ENCODE assay signal across 8 mouse cellular contexts in the genomic region with DNA sequence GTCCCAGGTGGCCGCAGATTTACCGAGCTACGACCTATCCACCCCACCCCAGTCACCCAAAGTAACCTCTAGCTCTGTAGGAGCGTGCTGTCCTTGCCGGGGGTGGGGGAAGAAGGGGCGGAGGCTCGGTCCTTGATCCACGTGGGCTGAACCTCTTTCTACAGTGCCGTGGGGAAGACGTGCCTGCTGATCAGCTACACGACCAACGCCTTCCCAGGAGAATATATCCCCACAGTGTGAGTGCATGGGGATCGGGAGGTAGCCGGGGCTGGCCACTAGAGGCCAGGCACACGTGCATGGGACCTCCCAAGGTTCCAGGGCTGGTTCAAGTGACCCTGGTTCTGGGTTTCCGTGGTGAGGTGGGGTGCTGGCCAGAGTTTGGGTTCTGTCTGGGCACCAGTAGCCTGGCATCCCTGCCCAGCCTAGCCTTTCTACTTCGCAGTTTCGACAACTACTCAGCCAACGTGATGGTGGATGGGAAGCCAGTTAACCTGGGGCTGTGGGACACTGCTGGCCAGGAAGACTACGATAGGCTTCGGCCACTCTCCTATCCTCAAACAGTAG. TPM values are rescaled to one million over a fixed set of nuclear protein-coding genes. Genes with fewer than 3 reads are reported as not detected.
DNase-seq lines count a peak whose midpoint lies in the region; ATAC-seq and TF ChIP-seq lines count a peak whose summit lies in the region.

No protein-coding gene starts in this region.

- TF ChIP-seq CTCF in cerebellum, adult 2 months (IDR thresholded peaks at IDR 0.05; ENCODE audit: borderline replicate concordance, insufficient read depth, low read depth, low read length), result no peak

- H3K9ac ChIP-seq in limb, embryonic 13.5 days, result peak overlapping the region; percentile 76
- peak overlapping the region; percentile 83 for H3K9ac ChIP-seq in stomach, embryonic 16.5 days (ENCODE audit: low read length)

- no peak for DNase-seq in cerebellum, adult 2 months
- DNase-seq in cerebellum, postnatal 4 days (ENCODE audit: low spot score in 2 of 2), result no peak
- peak; percentile 46 for DNase-seq in right cerebral cortex, postnatal 4 days
- no peak for DNase-seq in right cerebral cortex, postnatal 36 days (ENCODE audit: low spot score in 2 of 2)
- DNase-seq in urinary bladder, postnatal 10 days (ENCODE audit: low spot score), result no peak

- H3K27me3 ChIP-seq in cerebellum, adult 2 months (ENCODE audit: control insufficient read depth, insufficient read depth, low read length), result no peaks in the 10 kb centered on the region
- H3K27me3 ChIP-seq in limb, embryonic 13.5 days, result peaks cover 12% of the 10 kb centered on the region
- no peaks in the 10 kb centered on the region for H3K27me3 ChIP-seq in stomach, embryonic 16.5 days (ENCODE audit: control insufficient read depth, insufficient read depth, low read length)

- peaks cover 36% of the 10 kb centered on the region for H3K36me3 ChIP-seq in limb, embryonic 13.5 days
- no peaks in the 10 kb centered on the region; the same call in none of the 2 replicates for H3K36me3 ChIP-seq in stomach, embryonic 16.5 days (ENCODE audit: control insufficient read depth, insufficient read depth, low read length)

- H3K4me1 ChIP-seq in cerebellum, adult 2 months (ENCODE audit: control insufficient read depth, insufficient read depth, low read length), result peaks cover 5% of the 10 kb centered on the region
- H3K4me1 ChIP-seq in limb, embryonic 13.5 days, result peaks cover 28% of the 10 kb centered on the region
- H3K4me1 ChIP-seq in stomach, embryonic 16.5 days (ENCODE audit: control insufficient read depth, insufficient read depth, low read length), result peaks cover 15% of the 10 kb centered on the region

- peak overlapping the region; percentile 55 for H3K4me3 ChIP-seq in cerebellum, adult 2 months (replicated peaks; ENCODE audit: insufficient read depth, low read depth, low read length)
- peak overlapping the region; percentile 64 for H3K4me3 ChIP-seq in limb, embryonic 13.5 days
- peak overlapping the region; percentile 64 for H3K4me3 ChIP-seq in stomach, embryonic 16.5 days (replicated peaks; ENCODE audit: low read length)

- no peak for TF ChIP-seq POLR2A in cerebellum, adult 2 months (IDR thresholded peaks at IDR 0.05; ENCODE audit: borderline replicate concordance, insufficient read depth, low read length)

- no peak overlapping the region for H3K27ac ChIP-seq in cerebellum, adult 2 months (ENCODE audit: insufficient read depth, low read length)
- H3K27ac ChIP-seq in limb, embryonic 13.5 days, result no peak overlapping the region
- H3K27ac ChIP-seq in stomach, embryonic 16.5 days (ENCODE audit: low read length), result peak overlapping the region; percentile 67; the same call in 1 of the 2 replicates

- no peaks in the 10 kb centered on the region for H3K9me3 ChIP-seq in limb, embryonic 13.5 days
- no peaks in the 10 kb centered on the region for H3K9me3 ChIP-seq in stomach, embryonic 16.5 days (replicated peaks; ENCODE audit: control insufficient read depth, low read length)

- H3K4me2 ChIP-seq in limb, embryonic 13.5 days (replicated peaks), result peak overlapping the region; percentile 99
- peak overlapping the region; percentile 98 for H3K4me2 ChIP-seq in stomach, embryonic 16.5 days (ENCODE audit: low read depth, low read length)

- 17% methylated on average over 21 of the region's 21 CpGs for WGBS in cerebellum, adult 2 months
- WGBS in limb, embryonic 13.5 days, result 20% methylated on average over 21 of the region's 21 CpGs
- WGBS in stomach, embryonic 16.5 days, result 22% methylated on average over 21 of the region's 21 CpGs

- no peak for ATAC-seq in limb, embryonic 13.5 days (ENCODE audit: low FRiP score, low read depth)
- no peak; the same call in 1 of the 2 replicates for ATAC-seq in stomach, embryonic 16.5 days (ENCODE audit: insufficient read depth, low FRiP score)
- ATAC-seq in frontal cortex, adult (ENCODE audit: low TSS enrichment), result no peak

RNA-seq across cellular contexts. Expression of a gene that starts 0.9 kb away (rescaled TPM):
- polyA plus RNA-seq in cerebellum, adult 2 months (2012; rRNA removed), result 66.1 and 67.0 TPM in 2 replicates
- 66.2 and 70.5 TPM in 2 replicates for polyA plus RNA-seq in limb, embryonic 13.5 days (2015; fragmentation: Nextera tagmentation; extraction: Ambion mirVana)
- polyA plus RNA-seq in stomach, embryonic 16.5 days (2015; fragmentation: Nextera tagmentation; extraction: Ambion mirVana), result 34.6 and 35.3 TPM in 2 replicates

RNA-seq across cellular contexts. Expression of a gene that starts 4.9 kb away (rescaled TPM):
- 36.4 and 36.5 TPM in 2 replicates for polyA plus RNA-seq in cerebellum, adult 2 months (2012; rRNA removed)
- polyA plus RNA-seq in limb, embryonic 13.5 days (2015; fragmentation: Nextera tagmentation; extraction: Ambion mirVana), result 15.6 and 16.2 TPM in 2 replicates
- polyA plus RNA-seq in stomach, embryonic 16.5 days (2015; fragmentation: Nextera tagmentation; extraction: Ambion mirVana), result 43.0 and 46.0 TPM in 2 replicates

RNA-seq across cellular contexts. Expression of a gene that starts 8.4 kb away (rescaled TPM):
- 86.6 and 96.0 TPM in 2 replicates for polyA plus RNA-seq in cerebellum, adult 2 months (2012; rRNA removed)
- polyA plus RNA-seq in limb, embryonic 13.5 days (2015; fragmentation: Nextera tagmentation; extraction: Ambion mirVana), result 66.2 and 75.4 TPM in 2 replicates
- polyA plus RNA-seq in stomach, embryonic 16.5 days (2015; fragmentation: Nextera tagmentation; extraction: Ambion mirVana), result 59.1 and 62.9 TPM in 2 replicates

RNA-seq across cellular contexts. Expression of a gene that starts 8.6 kb away (rescaled TPM):
- polyA plus RNA-seq in cerebellum, adult 2 months (2012; rRNA removed), result 40.1 and 43.0 TPM in 2 replicates
- polyA plus RNA-seq in limb, embryonic 13.5 days (2015; fragmentation: Nextera tagmentation; extraction: Ambion mirVana), result 139 and 145 TPM in 2 replicates
- polyA plus RNA-seq in stomach, embryonic 16.5 days (2015; fragmentation: Nextera tagmentation; extraction: Ambion mirVana), result 138 and 153 TPM in 2 replicates

RNA-seq across cellular contexts. Expression of a gene that starts 9.8 kb away (rescaled TPM):
- 1.9 and 3.1 TPM in 2 replicates for polyA plus RNA-seq in cerebellum, adult 2 months (2012; rRNA removed)
- polyA plus RNA-seq in limb, embryonic 13.5 days (2015; fragmentation: Nextera tagmentation; extraction: Ambion mirVana), result 7.7 and 10.1 TPM in 2 replicates
- 112 and 150 TPM in 2 replicates for polyA plus RNA-seq in stomach, embryonic 16.5 days (2015; fragmentation: Nextera tagmentation; extraction: Ambion mirVana)
